Mouse (Mus musculus): ENCODE measurements around the gene Eif2s1.

Eif2s1 gene

GRCm38 (mm10) chr12:78929900-78930299 is 68.3 kb downstream of the Eif2s1 start:
- TF ChIP-seq GATA4 (IDR thresholded peaks at IDR 0.05; ENCODE audit: insufficient replicate concordance, low read length): no peak

- TF ChIP-seq GATA4 (IDR thresholded peaks at IDR 0.05; ENCODE audit: insufficient replicate concordance, low read length): no peak
Measured at GRCm38 (mm10) chr12:78936494-78936893, 74.9 kb downstream of the Eif2s1 start.

Measured in liver, adult (tissue).